Mouse (Mus musculus) monocyte, adult 2 months (primary cell): ENCODE results near the gene Rnaseh2a.
A peak's percentile ranks its signal among the peaks of the same experiment; 100 is the strongest.

Experiments used
- DNase-seq, 2 experiments: peaks; one replicate each; pipeline ENCODE4 v3.0.0; 2022; ENCODE audit warnings: low spot score in 2 of 2, low read depth in 1 of 2

Gene Rnaseh2a

DNA sequence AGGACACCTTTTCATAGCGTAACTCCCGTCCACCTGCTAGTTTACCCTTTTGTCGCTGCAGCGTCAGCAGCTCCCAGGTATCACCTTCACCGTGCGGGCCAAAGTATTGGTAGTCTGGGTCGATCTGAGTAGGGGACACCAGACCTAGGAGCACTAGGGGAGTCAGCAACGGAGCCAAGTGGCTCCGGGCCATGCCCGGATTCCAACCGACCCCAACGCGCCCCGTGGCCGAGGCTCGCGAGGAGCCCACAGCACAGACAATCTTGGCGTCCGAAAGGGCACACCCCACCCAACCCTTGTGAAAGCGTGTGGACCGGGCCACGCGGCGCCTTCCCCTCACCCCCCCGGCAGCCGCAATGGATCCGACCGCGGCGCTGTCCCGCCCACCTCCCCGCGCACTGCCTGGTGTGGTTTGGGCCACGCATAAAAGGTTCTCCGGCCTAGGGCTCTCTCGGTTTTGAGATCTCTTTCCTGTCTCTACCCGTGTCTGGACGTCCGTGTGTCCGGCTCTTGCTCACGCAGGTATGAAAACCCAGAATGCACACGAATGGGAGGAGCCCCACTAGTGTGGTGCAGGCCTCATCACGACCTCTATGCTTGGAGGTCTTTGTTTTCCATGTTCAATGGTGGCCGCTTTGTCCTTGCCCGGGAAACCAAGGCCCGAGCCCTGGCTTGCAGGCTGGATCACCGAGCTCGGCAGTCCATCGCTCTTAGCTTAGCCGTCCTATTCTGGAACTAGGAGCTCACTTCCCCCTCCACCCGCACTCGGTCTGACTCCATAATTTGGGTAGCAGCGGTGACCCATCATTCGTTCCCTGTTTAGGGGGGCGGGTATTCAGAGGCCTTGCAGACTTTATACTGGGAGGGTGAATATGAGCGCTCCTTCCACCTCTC is at the start of gene Rnaseh2a, which contains the start of the genes Gm49661 and Prdx2:
Gene Rnaseh2a, minus strand, starts transcription at position 527 of the 894 bp plus-strand sequence.
Gene Gm49661, minus strand, starts transcription at position 193 of the 894 bp plus-strand sequence.
Gene Prdx2, plus strand, starts transcription at position 347 of the 894 bp plus-strand sequence.
- no peak for DNase-seq

DNA sequence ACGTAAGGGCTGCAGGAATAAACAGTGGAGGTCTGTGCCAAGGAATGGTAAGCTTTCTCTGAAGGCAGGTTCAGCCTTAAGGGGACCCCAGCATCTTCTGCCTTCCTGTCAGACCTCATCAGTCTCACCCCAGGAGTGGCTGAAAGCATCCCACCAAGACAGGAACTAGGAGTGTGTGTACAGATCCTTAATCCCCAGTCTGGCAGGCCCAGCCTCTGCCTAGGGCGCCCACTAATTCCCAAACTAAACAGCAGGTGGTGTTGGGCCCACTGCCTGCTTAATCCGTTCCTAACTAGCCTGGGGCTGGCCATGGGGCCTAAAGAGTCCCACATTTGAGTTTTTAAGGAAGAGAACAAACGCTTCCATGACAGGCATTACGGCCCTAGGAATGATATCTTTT is 47.6 kb upstream of the Rnaseh2a start:
- no peak for DNase-seq

DNA sequence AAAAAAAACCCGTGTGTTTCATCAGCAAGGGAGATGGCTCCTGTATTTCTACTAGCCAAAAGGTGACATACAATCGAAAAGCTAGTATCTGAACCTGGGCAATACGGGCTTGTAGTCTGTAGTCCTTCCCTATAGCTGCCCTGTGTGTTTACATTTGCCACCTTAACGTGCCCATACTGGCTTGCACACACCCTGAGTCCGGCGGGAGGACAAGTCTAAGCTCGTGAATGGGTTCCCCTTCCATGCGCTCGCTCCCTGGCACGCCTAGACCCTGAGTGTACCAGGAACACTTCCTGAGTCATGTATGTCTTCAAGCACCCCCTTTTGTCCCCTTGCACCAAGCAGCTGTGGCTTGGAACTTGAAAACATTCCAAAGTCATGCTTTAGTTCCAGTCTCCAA is 47.2 kb upstream of the Rnaseh2a start:
- no peak for DNase-seq

DNA sequence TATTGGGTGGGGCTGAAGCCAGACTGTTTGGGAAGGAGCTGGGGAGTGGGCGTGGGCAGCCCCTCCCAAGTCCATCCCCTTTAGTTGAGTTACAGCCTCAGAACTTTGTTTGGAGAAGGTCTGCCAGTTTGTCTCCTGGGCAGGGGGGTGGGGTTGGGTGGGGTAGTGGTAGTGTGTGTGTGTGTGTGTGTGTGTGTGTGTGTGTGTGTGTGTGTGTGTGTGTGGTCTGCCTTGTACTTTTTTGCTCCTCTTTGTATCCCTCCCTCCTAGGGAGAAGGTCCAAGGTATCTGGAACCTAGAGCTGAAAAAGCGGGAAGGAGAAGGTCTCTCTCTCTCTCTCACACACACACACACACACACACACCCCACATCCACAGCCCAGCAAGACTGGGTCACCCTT is 44.9 kb upstream of the Rnaseh2a start, which contains the start of gene Best2:
Gene Best2, minus strand, starts transcription at position 101 of the 400 bp plus-strand sequence.
- DNase-seq = no peak

DNA sequence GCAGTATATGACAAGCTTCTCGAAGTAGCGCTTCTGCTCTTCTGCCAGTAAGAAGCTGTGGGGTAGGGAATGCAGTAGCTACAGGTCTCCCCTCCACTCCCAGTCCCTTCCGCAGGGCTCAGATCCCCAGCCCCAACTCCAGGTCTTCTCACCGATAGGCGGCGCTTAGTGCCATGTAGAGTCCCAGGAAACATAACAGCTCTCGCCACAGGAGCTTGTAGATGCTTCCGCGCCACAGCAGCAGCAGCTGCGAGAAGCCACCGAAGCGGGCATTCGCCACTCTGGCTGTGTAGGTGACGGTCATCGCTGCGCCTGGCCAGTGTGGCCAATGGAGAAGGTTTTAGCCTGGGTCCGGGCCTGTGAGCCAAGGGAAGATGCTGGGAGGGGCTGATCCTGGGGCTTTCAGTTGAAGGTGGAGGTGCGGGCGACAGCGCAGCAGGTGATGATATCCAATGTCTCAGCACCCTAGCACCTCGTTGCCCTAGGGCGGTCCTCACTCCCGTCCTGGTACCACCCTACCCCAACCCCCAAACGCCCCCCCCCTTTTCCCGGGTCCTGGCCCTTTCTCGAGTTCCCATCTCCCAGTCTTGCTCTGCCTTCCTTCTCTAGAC is 43.8 kb upstream of the Rnaseh2a start:
- peak; percentile 36 to 68 for DNase-seq

DNA sequence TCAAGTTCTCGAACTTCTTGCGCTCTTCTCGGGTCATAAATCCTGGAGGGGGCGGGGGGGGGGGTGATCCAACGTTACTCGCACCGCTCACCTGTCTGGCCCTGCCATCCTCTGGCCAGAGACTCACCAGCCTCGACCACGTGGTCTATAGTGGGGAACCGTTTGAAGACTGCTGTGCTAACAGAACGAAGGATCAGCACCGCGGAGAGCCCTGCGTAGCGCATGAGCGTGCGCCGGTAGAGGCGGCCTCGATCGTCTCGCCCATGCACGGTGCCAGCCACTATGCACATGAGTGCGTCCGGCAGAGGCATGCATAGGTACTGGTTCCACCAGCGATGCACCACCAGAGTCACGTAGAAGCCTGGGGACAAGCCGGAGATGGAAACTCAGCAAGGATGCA is 41.7 kb upstream of the Rnaseh2a start:
- no peak for DNase-seq

DNA sequence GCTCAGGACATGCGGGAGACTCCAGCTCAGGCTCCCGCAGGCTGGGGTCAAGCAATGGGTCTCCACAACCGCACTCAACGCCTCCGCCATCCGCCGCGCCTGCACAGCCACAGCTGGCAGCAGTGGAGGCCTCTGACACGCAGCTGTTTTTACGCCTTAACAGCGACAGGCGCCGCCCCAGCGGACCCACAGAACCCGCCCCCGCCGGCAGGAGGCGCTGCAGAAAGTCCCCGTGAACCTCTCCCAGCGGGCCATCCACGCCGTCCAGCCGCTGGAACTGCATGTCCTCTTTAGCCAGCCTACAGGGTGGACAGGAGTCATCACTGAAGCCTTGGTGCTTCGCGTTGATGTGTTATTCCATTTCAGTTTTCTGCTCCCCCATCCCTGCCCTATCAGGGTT is 38.1 kb upstream of the Rnaseh2a start:
- DNase-seq = peak in 1 of 2 experiments; percentile 55

DNA sequence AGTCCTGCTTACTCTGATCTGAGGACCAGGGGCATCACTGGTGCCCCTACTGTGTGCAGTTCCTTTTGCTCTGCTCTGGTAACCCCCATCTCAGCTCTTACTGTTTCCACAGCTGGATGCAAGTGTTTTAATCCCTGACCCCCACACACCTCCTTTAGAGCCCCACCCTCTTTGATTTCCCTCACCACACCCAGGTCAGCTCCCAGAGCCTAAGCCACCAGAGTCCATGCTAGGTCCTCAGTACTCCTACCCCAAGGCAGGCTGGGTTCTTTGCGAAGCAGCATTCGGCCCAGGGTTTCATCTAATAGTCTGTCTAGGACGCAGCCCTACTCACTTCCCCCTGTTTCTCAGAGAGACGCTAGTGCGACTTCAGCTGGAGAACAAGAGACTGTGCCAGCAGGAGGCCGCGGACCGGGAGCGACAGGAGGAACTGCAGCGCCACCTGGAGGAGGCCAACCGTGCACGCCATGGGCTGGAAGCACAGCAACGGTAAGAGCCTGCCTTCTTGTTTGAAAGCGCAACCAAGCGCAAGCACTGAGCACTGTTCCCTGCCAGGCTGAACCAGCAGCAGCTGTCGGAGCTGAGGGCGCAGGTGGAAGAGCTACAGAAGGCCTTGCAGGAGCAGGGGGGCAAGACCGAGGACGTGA is 28.2 kb upstream of the Rnaseh2a start:
- DNase-seq = peak; percentile 85 to 90

DNA sequence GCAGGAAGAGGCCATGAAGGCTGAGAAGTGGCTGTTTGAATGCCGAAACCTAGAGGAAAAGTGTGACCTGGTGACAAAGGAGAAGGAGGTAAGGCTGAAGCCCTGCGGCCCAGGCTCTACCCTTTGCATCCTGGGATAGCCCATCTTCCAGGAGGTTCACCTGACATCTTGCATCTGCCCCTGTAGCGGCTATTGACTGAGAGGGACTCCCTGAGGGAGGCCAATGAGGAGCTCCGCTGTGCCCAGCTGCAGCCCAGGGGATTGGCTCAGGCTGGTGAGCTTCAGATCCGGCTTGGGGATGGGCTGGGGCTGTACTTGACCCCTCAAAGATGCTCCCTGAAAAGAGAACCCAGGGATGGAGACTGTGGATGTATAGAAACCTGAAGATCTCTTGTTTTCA is 27.4 kb upstream of the Rnaseh2a start:
- no peak for DNase-seq

DNA sequence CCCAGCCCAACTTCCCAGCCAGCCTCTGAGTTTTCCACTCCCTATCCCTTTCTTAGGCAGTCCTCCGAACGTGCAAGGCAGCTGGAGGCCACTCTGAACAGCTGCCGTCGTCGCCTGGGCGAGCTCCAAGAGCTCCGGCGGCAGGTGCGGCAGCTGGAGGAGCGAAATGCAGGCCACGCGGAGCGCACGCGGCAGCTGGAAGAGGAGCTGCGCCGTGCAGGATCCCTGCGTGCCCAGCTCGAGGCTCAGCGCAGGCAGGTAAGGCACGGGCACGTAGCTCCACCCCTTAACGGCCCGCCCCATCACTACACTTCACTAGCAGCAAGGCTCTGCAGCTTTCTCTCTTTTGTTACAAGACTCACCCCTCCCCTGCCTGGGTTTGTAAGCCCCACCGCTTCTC is 26.1 kb upstream of the Rnaseh2a start:
- no peak for DNase-seq

DNA sequence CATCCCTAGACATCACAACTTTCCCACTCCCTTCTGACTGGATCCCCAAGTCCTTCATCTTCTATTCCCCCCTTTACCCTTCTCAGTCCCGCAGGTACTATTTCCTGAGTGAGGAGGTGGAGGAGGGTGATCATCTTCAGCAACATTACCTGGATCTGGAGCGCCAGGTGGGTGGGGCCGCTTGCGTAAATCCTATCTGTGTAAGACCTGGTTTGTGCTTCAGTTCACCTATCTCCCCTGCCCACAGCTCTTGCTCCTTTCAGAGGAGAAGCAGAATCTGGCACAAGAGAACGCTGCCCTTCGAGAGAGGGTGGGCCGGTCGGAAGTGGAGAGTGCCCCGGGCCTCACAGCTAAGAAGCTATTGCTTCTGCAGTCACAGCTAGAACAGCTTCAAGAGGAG is 24.8 kb upstream of the Rnaseh2a start:
- DNase-seq = no peak

DNA sequence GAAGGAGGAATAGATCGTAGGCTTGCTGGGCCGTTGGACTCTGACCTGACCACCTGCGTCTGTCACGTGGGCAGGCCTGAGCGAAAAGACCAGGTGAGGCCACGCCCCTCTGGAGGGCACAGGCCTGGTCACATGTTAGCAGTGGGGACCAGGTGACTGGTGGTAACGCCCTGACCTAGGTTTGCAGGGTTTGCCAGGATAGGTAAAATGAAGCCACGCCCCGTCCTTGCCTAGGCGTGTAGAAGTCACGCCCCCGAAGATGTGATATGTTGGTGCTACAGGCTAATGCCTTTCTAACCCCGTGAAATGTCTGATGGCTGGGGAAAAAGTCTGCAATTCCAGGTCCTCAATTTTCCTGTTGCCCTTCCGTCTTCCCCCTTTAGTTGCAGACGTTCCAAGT is 21.3 kb upstream of the Rnaseh2a start:
- DNase-seq = no peak

DNA sequence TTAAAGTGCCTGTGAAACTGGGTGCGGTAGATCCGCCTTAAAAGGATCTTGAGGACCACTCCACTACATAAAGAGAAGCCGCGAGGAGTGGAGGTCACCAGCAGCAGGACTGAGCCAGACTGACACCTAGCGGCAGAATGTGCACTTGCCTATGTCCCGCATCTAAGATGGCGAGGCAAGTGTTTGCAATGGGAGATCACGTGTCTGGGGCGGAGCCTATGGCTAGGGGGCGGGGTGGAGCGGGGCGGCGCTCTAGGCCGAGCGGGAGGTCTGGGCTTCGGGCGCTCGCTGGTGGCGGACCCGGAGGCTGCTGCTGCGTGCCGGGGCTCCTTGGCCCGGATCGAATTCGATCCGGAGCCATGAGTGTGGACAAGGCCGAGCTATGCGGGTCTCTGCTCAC is 20.8 kb upstream of the Rnaseh2a start, which contains the start of gene Hook2:
Gene Hook2, plus strand, starts transcription at position 255 of the 400 bp plus-strand sequence.
- DNase-seq = peak; percentile 91 to 95

DNA sequence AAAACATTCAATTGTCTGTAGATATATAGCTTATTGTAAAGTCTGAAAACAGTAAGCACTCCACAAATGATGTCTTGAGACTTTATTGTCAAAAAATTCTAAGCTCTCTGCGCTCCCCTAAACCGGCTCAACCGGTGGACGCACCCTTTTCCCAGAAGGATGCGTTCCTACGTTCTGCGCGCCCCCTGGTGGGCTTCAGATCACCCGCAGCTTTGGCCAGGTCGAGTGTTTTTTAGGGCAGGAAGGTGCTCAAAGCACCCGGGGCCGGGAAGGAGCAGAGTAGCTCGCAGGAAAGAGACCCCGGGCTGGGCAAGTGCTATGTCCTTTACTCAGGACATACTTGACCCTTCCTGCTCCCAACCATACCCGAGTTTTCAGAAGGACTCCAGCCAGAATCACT is 20.2 kb upstream of the Rnaseh2a start:
- peak; percentile 79 to 91 for DNase-seq

DNA sequence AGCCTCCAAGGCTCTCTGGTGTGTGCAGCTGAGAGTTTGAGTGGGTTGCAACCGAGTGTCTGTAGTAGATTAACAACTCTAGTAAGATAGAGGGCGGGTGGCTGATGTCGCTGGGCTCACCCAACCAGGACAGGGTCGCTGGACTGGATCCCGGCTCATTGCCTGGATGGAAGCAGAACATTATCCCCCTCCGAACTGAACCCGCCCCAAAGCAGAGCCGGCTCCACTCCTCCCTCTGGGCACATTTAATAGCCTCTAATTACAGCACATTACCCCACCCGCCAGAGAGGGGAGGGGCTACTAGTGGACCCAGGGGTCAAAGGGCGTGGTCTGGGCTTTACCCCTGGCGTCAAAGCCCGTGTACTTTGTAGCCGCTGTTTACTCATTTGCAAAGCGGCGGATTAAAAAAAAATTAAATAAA is 19.8 kb upstream of the Rnaseh2a start:
- no peak for DNase-seq

DNA sequence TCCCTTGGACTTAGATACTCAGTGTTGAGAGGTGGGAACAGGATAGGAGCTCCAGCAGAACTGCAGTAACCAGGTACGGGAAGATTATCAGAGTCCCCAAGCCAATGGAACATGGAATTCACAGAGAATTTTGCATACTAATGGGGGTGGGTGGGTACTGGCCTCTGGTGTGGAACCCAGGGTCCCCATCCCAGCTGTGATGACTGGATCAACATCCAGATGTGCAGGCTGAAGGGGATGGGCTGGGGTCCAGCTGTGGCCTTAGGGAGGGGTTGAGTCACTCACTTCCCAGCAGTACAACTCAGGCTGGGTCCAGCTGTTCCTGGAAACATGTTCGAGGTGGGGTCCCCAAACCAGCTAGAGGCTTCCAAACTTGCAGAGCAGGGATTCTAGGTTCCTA is 18.3 kb upstream of the Rnaseh2a start:
- no peak for DNase-seq

DNA sequence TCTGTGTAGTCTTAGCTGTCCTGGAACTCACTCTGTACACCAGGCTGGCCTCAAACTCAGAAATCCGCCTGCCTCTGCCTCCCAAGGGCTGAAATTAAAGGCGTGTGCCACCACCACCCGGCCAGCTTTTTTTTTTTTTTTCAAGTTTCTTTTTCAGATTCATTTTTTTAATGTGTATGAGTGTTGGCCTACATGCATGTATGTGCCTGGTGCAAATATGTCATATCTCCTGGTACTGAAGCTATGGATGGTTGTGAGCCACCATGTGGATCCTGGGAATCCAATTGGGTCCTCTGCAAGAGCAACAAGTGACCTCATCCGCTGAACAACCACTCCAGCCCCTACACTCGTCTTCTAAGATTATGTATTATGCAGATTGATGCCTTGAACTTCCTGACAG is 17.8 kb upstream of the Rnaseh2a start:
- no peak for DNase-seq

DNA sequence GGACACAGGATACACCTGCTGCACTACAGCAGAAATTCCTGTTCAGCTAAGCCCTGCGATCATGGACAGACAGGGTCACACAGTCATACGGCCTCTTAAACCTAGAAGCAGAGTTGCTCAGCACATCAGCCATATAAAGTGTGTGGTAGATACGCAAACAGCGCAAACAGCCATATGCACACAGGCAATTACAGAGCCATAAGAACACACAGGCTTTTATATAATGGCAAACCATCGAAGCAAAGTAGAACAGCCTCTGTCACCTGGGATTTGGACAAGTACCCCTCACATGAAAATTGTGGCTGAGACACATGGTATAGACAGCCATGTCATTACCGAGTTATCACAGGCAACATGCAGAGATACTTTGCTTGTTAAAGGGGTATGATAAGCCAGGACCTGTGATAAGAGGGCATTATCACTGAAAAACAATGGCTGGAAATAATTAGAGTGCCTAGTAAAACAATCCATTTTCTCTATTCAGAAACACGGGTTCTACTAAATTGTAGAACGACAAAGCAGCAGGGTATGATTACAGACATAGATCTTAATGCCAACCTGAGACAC is 16.9 kb upstream of the Rnaseh2a start:
- DNase-seq = no peak

DNA sequence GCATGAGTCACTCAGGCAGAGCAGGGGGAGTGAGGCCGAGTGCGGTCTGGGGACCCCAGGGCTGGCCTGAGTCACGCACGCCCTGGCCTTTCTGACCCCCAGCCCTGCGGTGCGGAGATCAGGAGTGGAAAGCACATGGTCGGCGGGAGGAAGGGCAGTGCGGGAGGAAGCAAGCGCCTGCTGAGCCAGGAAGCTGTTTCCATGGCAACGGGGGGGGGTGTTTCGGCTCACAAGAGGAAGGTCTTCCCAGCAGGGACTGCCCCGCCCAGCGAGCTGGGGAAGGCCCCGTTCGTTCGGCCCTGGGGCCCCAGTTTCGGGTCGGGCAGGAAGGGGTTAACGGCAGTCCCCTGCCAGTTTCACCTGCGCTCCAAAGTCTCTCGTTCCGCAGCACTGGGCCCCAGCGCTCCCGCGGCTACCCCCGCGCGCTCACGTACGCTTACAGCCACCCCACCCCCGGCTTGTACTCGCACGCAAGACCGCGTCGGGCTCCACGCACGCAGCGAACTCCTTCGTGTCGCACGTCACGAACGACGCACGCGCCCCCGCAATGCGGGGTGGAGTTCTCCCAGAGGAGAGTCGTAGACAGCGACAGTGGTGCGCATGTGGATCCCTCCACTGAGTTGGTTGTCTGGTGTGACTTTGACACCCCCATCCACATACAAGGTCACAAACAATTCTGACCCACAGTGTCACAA is 16.3 kb upstream of the Rnaseh2a start:
- DNase-seq = peak; percentile 83 to 94

DNA sequence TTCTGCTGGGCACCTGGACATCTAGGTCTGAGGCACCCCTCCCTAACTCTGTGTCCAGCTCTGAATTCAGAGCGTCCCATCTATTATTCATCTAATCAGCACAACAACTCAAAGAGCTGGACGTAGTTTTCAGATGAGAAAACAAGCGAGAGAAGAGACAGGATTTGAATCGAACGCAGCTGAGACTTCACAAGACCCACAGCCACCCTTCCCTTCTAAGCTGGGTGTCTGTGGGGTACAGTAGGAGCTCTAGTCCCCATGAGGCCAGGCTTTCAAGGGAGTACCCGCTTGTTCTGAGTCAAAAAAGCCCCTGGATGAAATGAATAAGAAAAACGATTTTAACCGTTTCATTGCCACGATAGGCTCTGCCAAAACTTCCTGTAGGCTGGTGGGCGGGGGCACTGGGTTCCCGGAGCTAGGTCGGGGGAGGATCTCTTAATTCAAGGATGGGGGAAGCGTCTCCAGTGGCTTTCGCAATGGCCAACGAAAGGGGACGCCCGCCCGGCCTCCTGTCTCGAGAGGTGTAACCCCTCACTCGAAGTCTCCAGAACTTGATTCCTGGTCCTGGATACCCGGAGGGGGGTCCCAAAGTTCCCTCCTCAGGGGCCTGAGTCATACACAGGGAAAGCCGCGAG is 15.6 kb upstream of the Rnaseh2a start:
- peak in 1 of 2 experiments; percentile 54 for DNase-seq
